Mouse (Mus musculus): ENCODE measurements around the gene Rtraf. TPM values are rescaled to one million over a fixed set of nuclear protein-coding genes. Genes with fewer than 3 reads are reported as not detected.

The Rtraf gene
- polyA plus RNA-seq, 1 experiment from 2014 or later: 195 TPM

DNA sequence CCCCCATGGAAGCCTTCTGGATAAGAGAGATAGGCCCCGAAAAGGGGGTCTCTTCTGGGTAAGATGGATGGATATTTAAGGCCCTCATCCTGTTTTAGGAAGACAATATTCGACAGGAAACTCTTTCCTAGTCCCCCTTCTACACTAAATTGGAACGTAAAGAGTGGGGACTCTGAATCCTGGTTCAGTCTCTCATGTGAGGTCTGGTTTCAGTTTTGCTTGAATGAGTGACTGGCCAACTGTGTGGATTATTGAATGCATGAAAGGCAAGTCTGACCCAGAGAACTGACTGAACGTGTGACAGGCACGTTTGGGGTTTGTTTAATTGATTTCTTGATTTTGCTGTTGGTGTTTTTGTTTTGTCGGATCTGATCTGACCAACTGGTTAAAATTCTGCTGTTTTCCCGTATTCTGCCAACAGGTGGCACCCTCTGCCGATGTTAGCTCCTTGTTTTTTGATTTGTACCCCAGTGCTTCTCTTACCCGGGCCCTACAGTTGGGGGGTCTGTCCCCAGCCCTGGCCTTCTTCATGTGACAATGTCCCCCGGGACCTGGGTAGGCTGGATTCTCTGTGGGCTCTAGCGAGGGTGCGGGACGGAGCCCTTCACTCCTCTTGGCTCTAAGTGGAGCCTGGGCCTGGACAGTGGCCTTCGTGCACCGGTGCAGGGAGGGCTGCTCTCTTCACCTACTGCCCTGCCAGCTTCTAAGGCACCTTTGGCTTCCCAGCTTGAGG, 16.1 kb upstream of the Rtraf start:
- no peaks in the 10 kb centered on the region for H3K27me3 ChIP-seq (ENCODE audit: insufficient read depth, low read length)
- no peak overlapping the region for H3K27ac ChIP-seq (ENCODE audit: low read length)
- H3K36me3 ChIP-seq (ENCODE audit: insufficient read depth, low read length): no peaks in the 10 kb centered on the region
- H3K9me3 ChIP-seq (ENCODE audit: low read length): no peaks in the 10 kb centered on the region
- peak overlapping the region; percentile 36 for H3K4me3 ChIP-seq (ENCODE audit: low read length)
- peak; percentile 73 for ATAC-seq (ENCODE audit: low FRiP score, low TSS enrichment)
- H3K9ac ChIP-seq (replicated peaks; ENCODE audit: low read length): peak overlapping the region; percentile 53
- H3K4me1 ChIP-seq (ENCODE audit: insufficient read depth, low read length): 0 out of 2 replicates have a peak, but pooled peaks cover 2% of the 10 kb centered on the region
- 24% methylated on average over 15 of the region's 15 CpGs for WGBS
- peak overlapping the region; percentile 50 for H3K4me2 ChIP-seq (replicated peaks; ENCODE audit: low read depth, low read length)

DNA sequence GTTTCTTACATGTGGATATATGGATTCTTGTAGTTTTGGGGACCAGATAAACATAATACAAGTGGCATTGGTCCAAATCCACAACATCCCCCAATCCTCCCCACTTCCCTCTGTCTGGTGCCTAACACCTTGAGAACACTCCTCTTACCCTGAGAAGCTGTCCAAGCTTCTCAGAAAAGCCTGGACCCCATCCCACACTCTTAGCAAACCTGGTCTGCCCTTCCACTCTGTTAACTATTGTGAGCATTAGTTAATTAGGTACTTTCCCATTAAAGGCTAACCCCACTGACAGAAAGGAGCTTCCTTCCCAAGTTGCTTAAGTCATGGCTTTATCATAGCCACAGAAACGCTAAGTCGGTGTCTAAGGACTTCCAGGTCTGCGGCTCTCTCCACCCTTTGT, 12.7 kb upstream of the Rtraf start:
- peak; percentile 66; the same call in 1 of the 2 replicates for ATAC-seq (ENCODE audit: low FRiP score, low TSS enrichment)
- WGBS: 77% methylated on average over 3 of the region's 3 CpGs

DNA sequence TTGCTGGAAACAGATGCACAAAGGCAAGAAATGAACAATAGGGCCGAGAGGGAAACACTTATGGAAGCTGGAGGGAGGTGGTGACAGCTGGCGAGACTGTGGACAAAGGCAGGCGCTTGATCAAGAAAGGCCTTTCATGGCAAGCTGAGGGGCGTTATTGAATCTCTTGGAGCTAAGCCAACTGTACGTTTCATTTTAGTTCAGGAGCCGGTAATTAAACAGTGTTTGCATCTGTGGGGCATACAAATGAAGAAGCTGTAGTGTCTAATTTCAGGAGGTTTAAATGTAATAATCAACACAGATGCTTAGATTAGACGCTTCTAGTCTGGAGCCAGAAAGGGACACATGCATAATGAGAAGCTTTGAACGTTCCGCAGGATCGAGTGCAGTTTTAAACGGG, 1.9 kb upstream of the Rtraf start:
- Histone ChIP-seq H3K4me2 (replicated peaks; ENCODE audit: low read depth, low read length) (no peak overlapping the region), H3K36me3 (ENCODE audit: insufficient read depth, low read length) (peaks cover 10% of the 10 kb centered on the region), H3K9ac (replicated peaks; ENCODE audit: low read length) (no peak overlapping the region), H3K4me3 (ENCODE audit: low read length) (no peak overlapping the region), H3K4me1 (ENCODE audit: insufficient read depth, low read length) (peaks cover 9% of the 10 kb centered on the region), H3K9me3 (ENCODE audit: low read length) (no peaks in the 10 kb centered on the region), H3K27me3 (ENCODE audit: insufficient read depth, low read length) (no peaks in the 10 kb centered on the region), H3K27ac (ENCODE audit: low read length) (no peak overlapping the region)
- ATAC-seq (ENCODE audit: low FRiP score, low TSS enrichment): no peak
- 74% methylated on average over 11 of the region's 11 CpGs for WGBS

More for the DNA sequence above, 12.7 kb upstream of the Rtraf start:
- Histone ChIP-seq H3K4me1 (ENCODE audit: insufficient read depth, low read length) (0 out of 2 replicates have a peak, but pooled peaks cover 2% of the 10 kb centered on the region), H3K9ac (replicated peaks; ENCODE audit: low read length) (no peak overlapping the region), H3K9me3 (ENCODE audit: low read length) (no peaks in the 10 kb centered on the region), H3K36me3 (ENCODE audit: insufficient read depth, low read length) (no peaks in the 10 kb centered on the region), H3K4me3 (ENCODE audit: low read length) (no peak overlapping the region), H3K4me2 (replicated peaks; ENCODE audit: low read depth, low read length) (no peak overlapping the region), H3K27me3 (ENCODE audit: insufficient read depth, low read length) (no peaks in the 10 kb centered on the region), H3K27ac (ENCODE audit: low read length) (no peak overlapping the region)

DNA sequence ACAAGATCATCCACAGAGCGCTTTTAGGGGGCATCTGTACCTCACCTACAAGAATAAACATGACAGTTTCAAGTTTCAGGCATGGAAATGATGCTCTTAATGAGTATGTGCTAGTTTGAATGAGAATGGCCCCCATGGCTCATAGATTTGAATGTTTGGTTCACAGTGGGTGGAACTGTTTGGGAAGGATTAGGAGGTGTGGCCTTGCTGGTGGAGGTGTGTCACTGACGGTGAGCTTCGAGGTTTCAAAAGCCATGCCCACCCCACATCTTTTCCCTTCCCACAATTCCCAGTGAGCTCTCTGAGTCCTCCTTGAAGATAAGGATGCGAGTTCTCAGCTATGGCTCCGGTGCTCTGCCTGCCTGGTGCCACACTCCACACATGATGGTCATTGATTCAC, 1.9 kb downstream of the Rtraf start:
- no peak overlapping the region for H3K4me2 ChIP-seq (replicated peaks; ENCODE audit: low read depth, low read length)
- no peak overlapping the region for H3K4me3 ChIP-seq (ENCODE audit: low read length)
- H3K27me3 ChIP-seq (ENCODE audit: insufficient read depth, low read length): no peaks in the 10 kb centered on the region
- H3K9me3 ChIP-seq (ENCODE audit: low read length): no peaks in the 10 kb centered on the region
- peaks cover 28% of the 10 kb centered on the region for H3K36me3 ChIP-seq (ENCODE audit: insufficient read depth, low read length)
- peaks cover 9% of the 10 kb centered on the region for H3K4me1 ChIP-seq (ENCODE audit: insufficient read depth, low read length)
- WGBS: 97% methylated on average over 5 of the region's 5 CpGs
- H3K27ac ChIP-seq (ENCODE audit: low read length): no peak overlapping the region
- no peak for ATAC-seq (ENCODE audit: low FRiP score, low TSS enrichment)
- H3K9ac ChIP-seq (replicated peaks; ENCODE audit: low read length): no peak overlapping the region

DNA sequence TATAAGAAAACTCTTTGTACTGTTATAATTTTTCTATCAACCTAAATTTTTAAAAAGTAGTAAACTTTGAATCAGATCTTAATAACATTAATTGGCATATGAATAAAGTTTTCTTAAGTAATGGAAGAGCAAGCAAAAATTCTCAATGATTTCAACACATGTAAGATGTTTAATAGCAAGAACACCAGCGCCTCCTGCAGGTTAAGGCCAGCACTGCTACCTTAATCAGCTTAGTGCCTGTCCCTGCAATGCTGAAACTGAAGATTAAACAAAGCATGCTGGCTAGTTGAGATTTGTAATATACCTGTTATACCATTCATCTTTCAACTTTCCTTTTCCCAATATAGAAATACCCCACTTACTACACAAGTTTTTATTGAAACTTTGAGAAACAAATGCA, 5.7 kb downstream of the Rtraf start:
- Histone ChIP-seq H3K4me3 (ENCODE audit: low read length) (no peak overlapping the region), H3K36me3 (ENCODE audit: insufficient read depth, low read length) (peaks cover 53% of the 10 kb centered on the region), H3K27me3 (ENCODE audit: insufficient read depth, low read length) (no peaks in the 10 kb centered on the region), H3K4me1 (ENCODE audit: insufficient read depth, low read length) (peaks cover 5% of the 10 kb centered on the region), H3K9ac (replicated peaks; ENCODE audit: low read length) (no peak overlapping the region), H3K4me2 (replicated peaks; ENCODE audit: low read depth, low read length) (no peak overlapping the region), H3K27ac (ENCODE audit: low read length) (no peak overlapping the region), H3K9me3 (ENCODE audit: low read length) (no peaks in the 10 kb centered on the region)
- 16% methylated on average over 1 of the region's 1 CpGs for WGBS
- no peak for ATAC-seq (ENCODE audit: low FRiP score, low TSS enrichment)

DNA sequence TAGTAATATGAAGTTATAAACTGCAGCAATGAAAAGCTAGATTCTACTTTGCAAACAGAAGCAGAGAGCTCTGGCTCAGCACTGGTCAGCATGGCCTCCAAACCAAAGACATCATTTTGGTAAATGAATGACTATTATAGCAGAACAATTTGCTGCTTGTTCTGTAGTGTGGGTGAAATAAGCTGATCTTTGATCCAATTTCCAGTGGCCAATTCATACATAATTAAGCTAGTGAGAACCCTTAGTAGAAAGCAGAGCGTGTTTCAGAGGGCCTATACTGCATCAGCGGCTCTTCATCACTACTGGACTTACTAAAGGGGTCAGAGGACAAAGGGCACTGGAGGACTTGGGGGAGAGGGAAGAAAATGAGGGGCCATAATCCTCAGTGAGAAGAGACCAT, 10.6 kb downstream of the Rtraf start:
- Histone ChIP-seq H3K27ac (ENCODE audit: low read length) (no peak overlapping the region), H3K36me3 (ENCODE audit: insufficient read depth, low read length) (peaks cover 50% of the 10 kb centered on the region), H3K4me2 (replicated peaks; ENCODE audit: low read depth, low read length) (no peak overlapping the region), H3K4me3 (ENCODE audit: low read length) (no peak overlapping the region), H3K9ac (replicated peaks; ENCODE audit: low read length) (no peak overlapping the region), H3K9me3 (ENCODE audit: low read length) (no peaks in the 10 kb centered on the region), H3K4me1 (ENCODE audit: insufficient read depth, low read length) (no peaks in the 10 kb centered on the region), H3K27me3 (ENCODE audit: insufficient read depth, low read length) (no peaks in the 10 kb centered on the region)
- WGBS: 73% methylated on average over 2 of the region's 2 CpGs
- ATAC-seq (ENCODE audit: low FRiP score, low TSS enrichment): peak; percentile 49; the same call in 1 of the 2 replicates

DNA sequence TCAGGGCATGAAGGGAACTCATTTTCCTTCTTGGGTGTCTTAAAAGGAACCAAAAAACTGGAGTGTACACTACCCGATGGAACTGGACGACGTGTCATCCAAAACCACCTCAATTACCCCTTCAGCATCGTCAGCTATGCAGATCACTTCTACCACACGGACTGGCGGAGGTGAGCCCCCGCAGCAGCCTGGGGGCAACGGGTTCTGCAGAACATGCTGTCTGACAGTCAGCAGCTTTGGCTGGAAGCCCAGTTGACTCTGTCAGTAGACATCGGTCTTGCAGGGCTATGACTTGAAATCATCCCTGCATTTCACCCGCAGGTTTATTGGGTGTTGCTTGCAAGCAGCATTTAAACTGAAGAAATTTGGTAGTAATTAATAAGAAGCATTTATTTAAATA, 13.7 kb downstream of the Rtraf start:
- H3K4me2 ChIP-seq (replicated peaks; ENCODE audit: low read depth, low read length): no peak overlapping the region
- H3K4me3 ChIP-seq (ENCODE audit: low read length): no peak overlapping the region
- peaks cover 51% of the 10 kb centered on the region for H3K36me3 ChIP-seq (ENCODE audit: insufficient read depth, low read length)
- ATAC-seq (ENCODE audit: low FRiP score, low TSS enrichment): no peak
- no peak overlapping the region for H3K9ac ChIP-seq (replicated peaks; ENCODE audit: low read length)
- H3K27me3 ChIP-seq (ENCODE audit: insufficient read depth, low read length): no peaks in the 10 kb centered on the region
- 75% methylated on average over 10 of the region's 10 CpGs for WGBS
- H3K4me1 ChIP-seq (ENCODE audit: insufficient read depth, low read length): no peaks in the 10 kb centered on the region
- H3K9me3 ChIP-seq (ENCODE audit: low read length): no peaks in the 10 kb centered on the region
- no peak overlapping the region for H3K27ac ChIP-seq (ENCODE audit: low read length)

DNA sequence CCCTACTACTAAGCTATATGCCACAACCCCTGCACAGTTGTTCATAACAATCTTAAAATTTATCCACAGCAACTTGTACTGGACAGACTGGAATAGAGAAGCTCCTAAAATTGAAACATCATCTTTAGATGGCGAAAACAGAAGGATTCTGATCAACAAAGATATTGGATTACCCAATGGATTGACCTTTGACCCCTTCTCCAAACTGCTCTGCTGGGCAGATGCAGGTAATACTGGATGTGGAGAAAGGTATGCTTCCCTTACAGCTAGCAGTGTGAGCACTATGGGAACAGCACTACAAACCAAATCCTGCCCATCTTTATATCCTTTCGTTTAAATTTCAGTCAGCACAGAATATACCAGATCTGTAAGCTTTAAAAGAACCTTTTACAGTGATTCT, 15.8 kb downstream of the Rtraf start:
- Histone ChIP-seq H3K27ac (ENCODE audit: low read length) (no peak overlapping the region), H3K9ac (replicated peaks; ENCODE audit: low read length) (no peak overlapping the region), H3K27me3 (ENCODE audit: insufficient read depth, low read length) (no peaks in the 10 kb centered on the region), H3K36me3 (ENCODE audit: insufficient read depth, low read length) (peaks cover 37% of the 10 kb centered on the region), H3K4me2 (replicated peaks; ENCODE audit: low read depth, low read length) (no peak overlapping the region), H3K4me1 (ENCODE audit: insufficient read depth, low read length) (no peaks in the 10 kb centered on the region), H3K4me3 (ENCODE audit: low read length) (no peak overlapping the region), H3K9me3 (ENCODE audit: low read length) (no peaks in the 10 kb centered on the region)
- no peak for ATAC-seq (ENCODE audit: low FRiP score, low TSS enrichment)
- WGBS: 90% methylated on average over 2 of the region's 2 CpGs

DNA sequence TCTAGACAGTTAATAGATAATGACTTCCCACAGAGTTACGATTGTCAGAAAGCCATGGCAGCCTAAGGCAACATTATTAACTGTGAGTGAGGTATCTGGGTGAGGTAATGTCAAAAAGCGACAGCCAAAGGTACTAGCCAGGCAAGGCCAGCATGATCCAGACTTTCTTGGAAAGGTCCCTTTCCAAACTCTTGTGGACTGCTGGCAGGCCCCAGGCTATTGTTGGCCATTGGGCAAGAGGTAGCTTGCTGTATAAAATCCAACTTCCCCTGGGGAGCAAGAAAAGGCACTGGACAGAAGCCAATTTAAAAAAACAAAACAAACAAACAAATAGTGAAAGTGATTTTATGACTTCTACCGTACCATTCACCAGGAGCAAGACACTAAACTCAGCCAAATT, 16.3 kb downstream of the Rtraf start:
- Histone ChIP-seq H3K9me3 (ENCODE audit: low read length) (no peaks in the 10 kb centered on the region), H3K9ac (replicated peaks; ENCODE audit: low read length) (no peak overlapping the region), H3K27me3 (ENCODE audit: insufficient read depth, low read length) (no peaks in the 10 kb centered on the region), H3K36me3 (ENCODE audit: insufficient read depth, low read length) (peaks cover 33% of the 10 kb centered on the region), H3K4me1 (ENCODE audit: insufficient read depth, low read length) (no peaks in the 10 kb centered on the region), H3K4me2 (replicated peaks; ENCODE audit: low read depth, low read length) (no peak overlapping the region), H3K27ac (ENCODE audit: low read length) (no peak overlapping the region), H3K4me3 (ENCODE audit: low read length) (no peak overlapping the region)
- ATAC-seq (ENCODE audit: low FRiP score, low TSS enrichment): no peak
- WGBS: 76% methylated on average over 3 of the region's 3 CpGs

DNA sequence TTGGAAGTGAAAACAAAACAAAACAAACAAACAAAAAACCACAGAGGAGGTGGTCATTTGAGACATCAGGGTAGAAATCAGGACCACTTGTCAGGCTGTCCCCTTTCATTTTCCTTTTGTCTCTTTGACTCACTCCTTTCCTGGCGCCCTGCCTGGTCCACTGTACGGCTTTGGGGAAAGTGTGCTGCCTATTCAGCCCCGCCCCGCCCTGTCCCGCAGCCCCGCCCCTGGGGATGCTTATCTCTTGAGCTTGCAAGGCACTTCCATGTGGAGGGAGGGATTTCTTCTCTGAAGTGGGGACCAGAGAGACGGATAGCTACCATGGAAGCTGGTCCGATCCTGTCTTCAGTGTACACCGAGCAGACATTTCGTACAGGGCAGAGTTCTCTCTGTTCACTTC, 20.0 kb downstream of the Rtraf start:
- Histone ChIP-seq H3K9me3 (ENCODE audit: low read length) (no peaks in the 10 kb centered on the region), H3K9ac (replicated peaks; ENCODE audit: low read length) (no peak overlapping the region), H3K27ac (ENCODE audit: low read length) (no peak overlapping the region), H3K4me3 (ENCODE audit: low read length) (no peak overlapping the region), H3K4me2 (replicated peaks; ENCODE audit: low read depth, low read length) (no peak overlapping the region), H3K36me3 (ENCODE audit: insufficient read depth, low read length) (peaks cover 29% of the 10 kb centered on the region), H3K4me1 (ENCODE audit: insufficient read depth, low read length) (no peaks in the 10 kb centered on the region), H3K27me3 (ENCODE audit: insufficient read depth, low read length) (no peaks in the 10 kb centered on the region)
- WGBS: 74% methylated on average over 10 of the region's 10 CpGs
- no peak for ATAC-seq (ENCODE audit: low FRiP score, low TSS enrichment)

All from kidney, embryonic 16.5 days (tissue).